Mouse (Mus musculus) granulocyte monocyte progenitor cell, adult 5-6 weeks (primary cell): Measurements from ENCODE around the gene Tssk4. TPM values are rescaled to one million over a fixed set of nuclear protein-coding genes. Genes with fewer than 3 reads are reported as not detected.

ENCODE experiments used
- total RNA-seq, 2 experiments: library from RNA; stranded (forward) in 1 of 2; stranded (reverse) in 1 of 2; fragments of 200-712, 200-1000 nt in 1 of 2; fragments of >200 nt in 1 of 2; fragmentation: Nextera tagmentation in 1 of 2; gene quantifications; 2 replicates each; pipeline ENCODE4 v1.2.3; 2014 to 2017

The Tssk4 gene
- total RNA-seq, 2 experiments from 2014 or later = not detected

Other genes starting within 250 kb of the Tssk4 start
Only the 30 nearest of the 34 such genes appear.
- 47.9 and 63.5 TPM in 2 replicates for gene Dhrs4, start 171.4 kb upstream of the Tssk4 start, total RNA-seq (2014; fragmentation: Nextera tagmentation)
- 50.5 and 61.6 TPM in 2 replicates for gene Dhrs4, start 171.4 kb upstream of the Tssk4 start, total RNA-seq (2017)
- gene Carmil3, start 159.5 kb upstream of the Tssk4 start, total RNA-seq (2014; fragmentation: Nextera tagmentation) = not detected in 2 replicates
- gene Carmil3, start 159.5 kb upstream of the Tssk4 start, total RNA-seq (2017) = not detected in 2 replicates
- gene Cpne6, start 139.7 kb upstream of the Tssk4 start, total RNA-seq (2014; fragmentation: Nextera tagmentation) = not detected in 2 replicates
- gene Cpne6, start 139.7 kb upstream of the Tssk4 start, total RNA-seq (2017) = not detected in 2 replicates
- gene Nrl, start 125.2 kb upstream of the Tssk4 start, total RNA-seq (2014; fragmentation: Nextera tagmentation) = not detected in 2 replicates
- gene Nrl, start 125.2 kb upstream of the Tssk4 start, total RNA-seq (2017) = not detected in 2 replicates
- gene Pck2, start 109.9 kb upstream of the Tssk4 start, total RNA-seq (2014; fragmentation: Nextera tagmentation) = 29.0 and 38.0 TPM in 2 replicates
- 37.2 TPM in 2 replicates for gene Pck2, start 109.9 kb upstream of the Tssk4 start, total RNA-seq (2017)
- 50.5 and 65.3 TPM in 2 replicates for gene Dcaf11, start 90.2 kb upstream of the Tssk4 start, total RNA-seq (2014; fragmentation: Nextera tagmentation)
- gene Dcaf11, start 90.2 kb upstream of the Tssk4 start, total RNA-seq (2017) = 58.3 and 58.7 TPM in 2 replicates
- gene A730061H03Rik, start 89.8 kb upstream of the Tssk4 start, total RNA-seq (2014; fragmentation: Nextera tagmentation) = 1.9 TPM in 1 of 2 replicates, not detected in the other
- 1.0 TPM in 1 of 2 replicates, not detected in the other for gene A730061H03Rik, start 89.8 kb upstream of the Tssk4 start, total RNA-seq (2017)
- not detected in 2 replicates for gene Fitm1, start 74.6 kb upstream of the Tssk4 start, total RNA-seq (2014; fragmentation: Nextera tagmentation)
- gene Fitm1, start 74.6 kb upstream of the Tssk4 start, total RNA-seq (2017) = 2.4 TPM in 1 of 2 replicates, not detected in the other
- gene Psme1, start 72.1 kb upstream of the Tssk4 start, total RNA-seq (2014; fragmentation: Nextera tagmentation) = 534 and 592 TPM in 2 replicates
- 280 and 325 TPM in 2 replicates for gene Psme1, start 72.1 kb upstream of the Tssk4 start, total RNA-seq (2017)
- gene Emc9, start 64.9 kb upstream of the Tssk4 start, total RNA-seq (2014; fragmentation: Nextera tagmentation) = 0.85 TPM in 1 of 2 replicates, not detected in the other
- gene Emc9, start 64.9 kb upstream of the Tssk4 start, total RNA-seq (2017) = 2.1 and 5.1 TPM in 2 replicates
- 330 and 352 TPM in 2 replicates for gene Psme2, start 59.1 kb upstream of the Tssk4 start, total RNA-seq (2014; fragmentation: Nextera tagmentation)
- 225 and 247 TPM in 2 replicates for gene Psme2, start 59.1 kb upstream of the Tssk4 start, total RNA-seq (2017)
- 20.1 and 21.9 TPM in 2 replicates for gene Rnf31, start 58.5 kb upstream of the Tssk4 start, total RNA-seq (2014; fragmentation: Nextera tagmentation)
- 9.1 and 19.8 TPM in 2 replicates for gene Rnf31, start 58.5 kb upstream of the Tssk4 start, total RNA-seq (2017)
- gene Irf9, start 46.6 kb upstream of the Tssk4 start, total RNA-seq (2014; fragmentation: Nextera tagmentation) = 23.4 and 31.2 TPM in 2 replicates
- gene Irf9, start 46.6 kb upstream of the Tssk4 start, total RNA-seq (2017) = 21.9 and 27.4 TPM in 2 replicates
- gene Rec8, start 32.1 kb upstream of the Tssk4 start, total RNA-seq (2014; fragmentation: Nextera tagmentation) = 1.0 TPM in 1 of 2 replicates, not detected in the other
- 0.26 TPM in 1 of 2 replicates, not detected in the other for gene Rec8, start 32.1 kb upstream of the Tssk4 start, total RNA-seq (2017)
- 47.3 and 49.7 TPM in 2 replicates for gene Ipo4, start 14.2 kb upstream of the Tssk4 start, total RNA-seq (2014; fragmentation: Nextera tagmentation)
- gene Ipo4, start 14.2 kb upstream of the Tssk4 start, total RNA-seq (2017) = 14.3 and 25.5 TPM in 2 replicates
- gene Gm49378, start 12.3 kb upstream of the Tssk4 start, total RNA-seq (2014; fragmentation: Nextera tagmentation) = 8.5 and 9.1 TPM in 2 replicates
- 3.5 and 4.0 TPM in 2 replicates for gene Gm49378, start 12.3 kb upstream of the Tssk4 start, total RNA-seq (2017)
- 35.0 and 59.0 TPM in 2 replicates for gene Tm9sf1, start 6.4 kb upstream of the Tssk4 start, total RNA-seq (2014; fragmentation: Nextera tagmentation)
- gene Tm9sf1, start 6.4 kb upstream of the Tssk4 start, total RNA-seq (2017) = 48.6 and 52.9 TPM in 2 replicates
- 22.9 and 29.3 TPM in 2 replicates for gene Mdp1, start 10.3 kb downstream of the Tssk4 start, total RNA-seq (2014; fragmentation: Nextera tagmentation)
- gene Mdp1, start 10.3 kb downstream of the Tssk4 start, total RNA-seq (2017) = 21.5 and 22.6 TPM in 2 replicates
- gene Gmpr2, start 21.8 kb downstream of the Tssk4 start, total RNA-seq (2014; fragmentation: Nextera tagmentation) = 33.9 and 37.7 TPM in 2 replicates
- 47.1 and 57.0 TPM in 2 replicates for gene Gmpr2, start 21.8 kb downstream of the Tssk4 start, total RNA-seq (2017)
- 364 and 474 TPM in 2 replicates for gene Nedd8, start 21.9 kb downstream of the Tssk4 start, total RNA-seq (2014; fragmentation: Nextera tagmentation)
- gene Nedd8, start 21.9 kb downstream of the Tssk4 start, total RNA-seq (2017) = 274 and 353 TPM in 2 replicates
- gene Tinf2, start 31.6 kb downstream of the Tssk4 start, total RNA-seq (2014; fragmentation: Nextera tagmentation) = 19.0 and 24.0 TPM in 2 replicates
- gene Tinf2, start 31.6 kb downstream of the Tssk4 start, total RNA-seq (2017) = 25.7 and 27.0 TPM in 2 replicates
- gene Tgm1, start 63.7 kb downstream of the Tssk4 start, total RNA-seq (2014; fragmentation: Nextera tagmentation) = 0.85 and 1.8 TPM in 2 replicates
- 1.4 and 4.3 TPM in 2 replicates for gene Tgm1, start 63.7 kb downstream of the Tssk4 start, total RNA-seq (2017)
- 17.9 and 20.4 TPM in 2 replicates for gene Rabggta, start 72.1 kb downstream of the Tssk4 start, total RNA-seq (2014; fragmentation: Nextera tagmentation)
- gene Rabggta, start 72.1 kb downstream of the Tssk4 start, total RNA-seq (2017) = 8.5 and 12.8 TPM in 2 replicates
- gene Dhrs1, start 95.5 kb downstream of the Tssk4 start, total RNA-seq (2014; fragmentation: Nextera tagmentation) = 54.7 and 67.7 TPM in 2 replicates
- gene Dhrs1, start 95.5 kb downstream of the Tssk4 start, total RNA-seq (2017) = 18.0 and 30.7 TPM in 2 replicates
- 30.9 and 36.6 TPM in 2 replicates for gene Nop9, start 95.5 kb downstream of the Tssk4 start, total RNA-seq (2014; fragmentation: Nextera tagmentation)
- 35.7 and 38.6 TPM in 2 replicates for gene Nop9, start 95.5 kb downstream of the Tssk4 start, total RNA-seq (2017)
- gene Cideb, start 108.3 kb downstream of the Tssk4 start, total RNA-seq (2014; fragmentation: Nextera tagmentation) = not detected in 2 replicates
- not detected in 2 replicates for gene Cideb, start 108.3 kb downstream of the Tssk4 start, total RNA-seq (2017)
- gene Ltb4r2, start 111.2 kb downstream of the Tssk4 start, total RNA-seq (2014; fragmentation: Nextera tagmentation) = 0.56 and 2.1 TPM in 2 replicates
- gene Ltb4r2, start 111.2 kb downstream of the Tssk4 start, total RNA-seq (2017) = 0.34 TPM in 1 of 2 replicates, not detected in the other
- 19.4 and 23.3 TPM in 2 replicates for gene Ltb4r1, start 115.8 kb downstream of the Tssk4 start, total RNA-seq (2014; fragmentation: Nextera tagmentation)
- 19.8 and 25.8 TPM in 2 replicates for gene Ltb4r1, start 115.8 kb downstream of the Tssk4 start, total RNA-seq (2017)
- gene Adcy4, start 133.9 kb downstream of the Tssk4 start, total RNA-seq (2014; fragmentation: Nextera tagmentation) = not detected in 2 replicates
- gene Adcy4, start 133.9 kb downstream of the Tssk4 start, total RNA-seq (2017) = not detected in 2 replicates
- gene Ripk3, start 138.7 kb downstream of the Tssk4 start, total RNA-seq (2014; fragmentation: Nextera tagmentation) = 104 and 157 TPM in 2 replicates
- 40.9 and 42.4 TPM in 2 replicates for gene Ripk3, start 138.7 kb downstream of the Tssk4 start, total RNA-seq (2017)